Mouse (Mus musculus) inflammation-experienced regulatory T-cells, adult 6 months (primary cell): ENCODE data around the gene Slx. TPM values are rescaled to one million over a fixed set of nuclear protein-coding genes. Genes with fewer than 3 reads are reported as not detected.
"Not testable (repeated sequence)": the region's sequence is repeated elsewhere in the genome, so short reads cannot be mapped to it uniquely, and the experiment has no call there.

Experiments
- ATAC-seq: one replicate; pipeline ENCODE4 v1.8.0; 2017
- polyA plus RNA-seq, 3 experiments: library from polyadenylated mRNA; unstranded; fragments of 100-300 nt; shearing (Covaris generic); gene quantifications; one replicate each; pipeline ENCODE4 v1.2.1; 2017

Gene Slx
- polyA plus RNA-seq = not detected

DNA sequence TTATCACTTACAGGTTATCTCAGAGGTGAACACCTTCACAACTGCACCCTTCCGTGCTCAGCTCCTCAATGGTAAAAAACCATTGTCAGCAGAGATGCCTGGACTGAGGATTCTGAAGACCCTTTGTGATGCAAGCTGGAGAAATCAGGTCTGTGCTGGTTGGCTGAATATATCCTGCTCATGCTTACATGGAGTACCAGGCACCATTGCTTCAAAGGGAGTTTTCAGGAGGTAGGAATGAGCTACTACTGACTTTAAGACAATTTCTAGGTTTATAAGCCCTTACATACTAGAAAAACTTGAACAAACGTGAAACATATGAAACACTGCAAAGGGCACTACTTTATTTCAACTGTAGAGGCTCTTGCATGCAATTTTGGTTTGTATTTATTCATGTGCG lies at the start of gene Slx:
Gene Slx, minus strand, starts transcription at position 101 of the 400 bp plus-strand sequence.
- ATAC-seq = not testable (repeated sequence)

Other genes starting within 250 kb of the Slx start
- not detected for gene Gm2030, start 235.5 kb downstream of the Slx start, polyA plus RNA-seq
- gene Gm14525, start 157.1 kb upstream of the Slx start, polyA plus RNA-seq = not detected